Mouse (Mus musculus) embryonic facial prominence, embryonic 11.5 days (tissue): ENCODE data around the gene Fam186a. TPM values are rescaled to one million over a fixed set of nuclear protein-coding genes. Genes with fewer than 3 reads are reported as not detected.
A peak's percentile ranks its signal among the peaks of the same experiment; 100 is the strongest.
"Not testable (repeated sequence)": the region's sequence is repeated elsewhere in the genome, so short reads cannot be mapped to it uniquely, and the experiment has no call there.

Source experiments
- ATAC-seq: fragments of 200-750 bp; cut with Nextera tagmentation; replicated peaks from 2 replicates; pipeline ENCODE4 v1.8.0; 2017; ENCODE audit warnings: low read depth; ENCODE audit not compliant: insufficient number of reproducible peaks, low FRiP score, low TSS enrichment
- DNase-seq: peaks from one replicate; pipeline ENCODE4 v3.0.0-alpha.2; 2015; ENCODE audit warnings: low spot score
- H3K27ac ChIP-seq: fragments of 300-500 bp; sonication (generic); replicated peaks from 2 replicates; pipeline ENCODE4 v1.5.1; 2014; ENCODE audit warnings: mild to moderate bottlenecking, low read depth, low read length, control low read depth
- H3K27me3 ChIP-seq: fragments of 300-500 bp; sonication (generic); 2 replicates; pipeline ENCODE4 v1.6.1; 2014; ENCODE audit warnings: mild to moderate bottlenecking, low read length, moderate library complexity, mixed read lengths; ENCODE audit not compliant: control insufficient read depth, insufficient read depth
- H3K36me3 ChIP-seq: fragments of 300-500 bp; sonication (generic); replicated peaks from 2 replicates; pipeline ENCODE4 v1.6.1; 2014; ENCODE audit warnings: low read depth, mild to moderate bottlenecking, low read length, moderate library complexity, mixed read lengths; ENCODE audit not compliant: control insufficient read depth, insufficient read depth
- H3K4me1 ChIP-seq: fragments of 300-500 bp; sonication (generic); 2 replicates; pipeline ENCODE4 v1.6.1; 2014; ENCODE audit warnings: low read length, mixed read lengths; ENCODE audit not compliant: control insufficient read depth, insufficient read depth
- H3K4me2 ChIP-seq: fragments of 300-500 bp; sonication (generic); 2 replicates; pipeline ENCODE4 v1.6.1; 2014; ENCODE audit warnings: low read depth, mild to moderate bottlenecking, control low read depth, low read length, moderate library complexity
- H3K4me3 ChIP-seq: fragments of 300-500 bp; sonication (generic); 2 replicates; pipeline ENCODE4 v1.5.1; 2014; ENCODE audit warnings: low read depth, low read length, control low read depth
- H3K9ac ChIP-seq: fragments of 300-500 bp; sonication (generic); replicated peaks from 2 replicates; pipeline ENCODE4 v1.6.1; 2014; ENCODE audit warnings: mild to moderate bottlenecking, control low read depth, low read length
- H3K9me3 ChIP-seq: fragments of 300-500 bp; sonication (generic); replicated peaks from 2 replicates; pipeline ENCODE4 v1.6.1; 2016; ENCODE audit warnings: mild to moderate bottlenecking, low read length, inconsistent platforms, mixed read lengths; ENCODE audit not compliant: control insufficient read depth
- WGBS: fragments of 180-500 bp; shearing (Covaris S2); extraction: QIAGEN DNeasy Blood & Tissue Kit; methylation state at CpG from one replicate; pipeline ENCODE4 v1.1.7; 2014; 5-methylcytosine and 5-hydroxymethylcytosine counted together
- polyA plus RNA-seq: library from polyadenylated mRNA; unstranded; fragments of >200 nt; fragmentation: Nextera tagmentation; extraction: Ambion mirVana; gene quantifications from 2 replicates; pipeline ENCODE4 v1.2.1, GENCODE M21; 2014

The Fam186a gene
- polyA plus RNA-seq, 1 experiment from 2014 or later = not detected

DNA sequence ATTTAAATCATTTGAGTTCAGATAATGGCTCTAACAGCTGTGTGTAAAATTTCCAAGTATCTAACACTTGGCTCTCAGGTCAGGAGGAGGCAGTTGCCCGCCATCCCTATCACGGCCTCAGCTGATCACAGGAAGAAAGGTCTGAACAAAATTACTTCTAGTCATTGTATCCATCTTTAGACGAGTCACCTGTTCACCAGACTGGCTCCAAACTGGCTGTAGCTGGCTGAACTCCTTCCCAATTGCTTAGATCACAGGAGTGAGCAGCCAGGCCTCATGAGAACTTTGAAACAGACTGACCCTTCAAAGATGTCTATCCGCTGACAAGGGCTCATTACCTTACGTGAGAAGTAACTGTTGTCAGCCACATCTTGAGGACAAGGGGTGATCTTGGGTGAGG, 63.6 kb downstream of the Fam186a start:
- no peaks in the 10 kb centered on the region for H3K27me3 ChIP-seq
- no peaks in the 10 kb centered on the region for H3K9me3 ChIP-seq
- no peak overlapping the region for H3K4me2 ChIP-seq
- H3K9ac ChIP-seq = no peak overlapping the region
- WGBS = 79% methylated on average over 5 of the region's 5 CpGs
- H3K4me3 ChIP-seq = no peak overlapping the region
- H3K36me3 ChIP-seq = no peaks in the 10 kb centered on the region
- no peaks in the 10 kb centered on the region for H3K4me1 ChIP-seq
- H3K27ac ChIP-seq = no peak overlapping the region
- no peak for DNase-seq
- ATAC-seq = no peak

DNA sequence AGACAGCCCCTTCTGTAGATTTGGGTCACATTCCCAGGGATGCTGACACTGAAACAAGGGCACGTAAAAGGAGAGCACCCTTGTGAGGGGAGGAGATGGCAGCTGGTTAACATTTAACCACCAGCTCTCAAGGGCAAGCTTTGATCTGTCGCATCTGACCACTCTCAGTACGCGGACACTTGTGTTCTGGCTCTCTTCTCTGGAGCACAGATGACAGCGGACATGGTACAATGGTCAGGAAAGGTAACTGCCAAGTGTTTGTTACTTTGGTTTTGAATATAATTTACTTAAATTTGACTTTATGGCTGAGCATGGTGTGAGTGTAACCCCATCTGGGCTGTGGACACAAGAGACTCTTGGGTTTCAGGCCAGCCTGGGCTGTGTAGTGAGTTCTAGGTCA, 64.1 kb downstream of the Fam186a start:
- no peak for DNase-seq
- Histone ChIP-seq H3K9ac (no peak overlapping the region), H3K4me1 (no peaks in the 10 kb centered on the region), H3K36me3 (no peaks in the 10 kb centered on the region), H3K4me3 (no peak overlapping the region), H3K27me3 (no peaks in the 10 kb centered on the region), H3K9me3 (no peaks in the 10 kb centered on the region), H3K4me2 (no peak overlapping the region), H3K27ac (no peak overlapping the region)
- ATAC-seq = no peak
- WGBS = 81% methylated on average over 5 of the region's 5 CpGs

DNA sequence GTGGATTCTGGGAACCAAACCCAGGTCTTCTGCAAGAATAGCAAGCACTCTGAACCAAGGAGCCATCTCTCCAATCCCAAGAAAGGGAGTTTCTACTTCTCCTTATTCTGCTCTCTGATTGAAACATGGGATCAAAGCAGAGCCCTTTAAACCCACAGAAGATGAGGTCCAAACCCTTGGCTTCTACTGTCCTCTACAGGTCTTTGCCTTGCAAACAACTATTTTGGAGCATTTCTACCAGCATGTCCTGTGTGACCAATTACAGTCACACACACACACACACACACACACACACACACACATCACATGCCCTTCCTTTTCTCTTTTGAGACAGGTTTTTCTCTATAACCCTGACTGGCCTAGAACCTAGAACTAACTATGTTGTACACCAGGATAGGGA, 70.2 kb downstream of the Fam186a start:
- Histone ChIP-seq H3K9me3 (no peaks in the 10 kb centered on the region), H3K36me3 (no peaks in the 10 kb centered on the region), H3K9ac (no peak overlapping the region), H3K4me2 (no peak overlapping the region), H3K4me3 (no peak overlapping the region), H3K4me1 (no peaks in the 10 kb centered on the region), H3K27ac (no peak overlapping the region), H3K27me3 (no peaks in the 10 kb centered on the region)
- ATAC-seq = no peak
- DNase-seq = no peak

DNA sequence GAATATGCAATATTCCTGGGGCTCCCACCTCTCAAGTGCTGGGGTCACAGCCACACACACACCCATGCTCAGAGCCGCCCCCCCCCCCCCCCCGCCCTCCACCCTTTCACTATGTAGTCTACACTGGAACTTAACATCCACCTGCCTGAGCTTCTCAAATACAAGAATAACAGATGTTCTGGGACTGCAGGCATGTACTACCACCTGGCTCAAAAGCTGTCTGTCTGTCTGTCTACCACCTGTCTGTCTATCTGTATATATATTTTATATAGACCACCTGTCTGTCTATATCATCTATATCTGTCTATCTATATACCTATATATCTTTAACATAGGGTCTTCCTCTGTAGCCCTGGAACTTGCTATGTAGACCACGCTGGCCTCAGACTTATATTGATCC, 75.5 kb downstream of the Fam186a start:
- H3K4me1 ChIP-seq = no peaks in the 10 kb centered on the region
- H3K9ac ChIP-seq = no peak overlapping the region
- 72% methylated on average over 2 of the region's 3 CpGs for WGBS
- H3K27me3 ChIP-seq = no peaks in the 10 kb centered on the region
- no peak overlapping the region for H3K4me3 ChIP-seq
- H3K27ac ChIP-seq = no peak overlapping the region
- H3K4me2 ChIP-seq = no peak overlapping the region
- ATAC-seq (no peak), DNase-seq (no peak)
- no peaks in the 10 kb centered on the region for H3K9me3 ChIP-seq
- no peaks in the 10 kb centered on the region for H3K36me3 ChIP-seq

DNA sequence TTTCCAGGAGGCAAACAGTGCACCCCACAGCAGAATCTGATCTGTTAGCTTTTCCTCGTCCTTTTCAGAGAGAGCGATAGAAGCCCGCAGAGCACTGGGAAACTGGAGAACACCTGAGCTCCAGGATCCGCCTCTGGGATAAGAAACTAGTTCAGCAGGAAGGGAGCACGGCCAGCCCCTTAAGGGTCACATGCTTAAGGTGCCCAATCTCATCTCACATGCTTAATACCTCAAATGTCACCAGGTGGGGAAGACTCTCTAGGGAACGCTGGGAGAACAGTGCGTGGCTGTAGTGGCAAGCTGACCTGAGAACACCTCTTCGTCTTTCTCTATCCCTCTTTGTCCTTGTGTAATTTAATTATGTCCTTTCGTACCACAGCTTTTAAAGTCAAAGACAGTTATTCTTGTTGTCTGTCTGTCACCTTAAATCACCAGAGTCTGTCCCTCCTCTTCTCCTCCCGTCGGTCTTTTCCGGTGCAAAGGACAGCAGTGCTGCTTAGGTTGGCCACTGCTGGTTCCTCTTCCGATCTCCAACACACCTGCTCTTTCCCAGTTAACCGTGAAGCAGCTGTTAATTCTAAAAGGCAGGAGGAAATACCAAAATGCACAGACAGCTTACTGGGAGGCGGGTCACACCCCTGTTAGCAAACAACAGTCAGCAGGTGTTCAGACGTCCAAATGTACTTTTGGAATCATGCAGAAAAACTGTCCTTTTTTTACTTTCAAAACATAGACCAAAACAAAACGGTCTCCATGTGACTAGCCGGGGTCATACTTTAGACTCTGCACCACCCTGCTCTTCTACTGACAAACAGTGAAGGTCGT, 76.2 kb downstream of the Fam186a start:
- Histone ChIP-seq H3K4me2 (no peak overlapping the region), H3K36me3 (no peaks in the 10 kb centered on the region), H3K27me3 (no peaks in the 10 kb centered on the region), H3K9ac (no peak overlapping the region), H3K9me3 (no peaks in the 10 kb centered on the region), H3K4me3 (no peak overlapping the region), H3K27ac (no peak overlapping the region), H3K4me1 (no peaks in the 10 kb centered on the region)
- ATAC-seq = no peak
- WGBS = 47% methylated on average over 19 of the region's 19 CpGs
- peak; percentile 36 for DNase-seq

DNA sequence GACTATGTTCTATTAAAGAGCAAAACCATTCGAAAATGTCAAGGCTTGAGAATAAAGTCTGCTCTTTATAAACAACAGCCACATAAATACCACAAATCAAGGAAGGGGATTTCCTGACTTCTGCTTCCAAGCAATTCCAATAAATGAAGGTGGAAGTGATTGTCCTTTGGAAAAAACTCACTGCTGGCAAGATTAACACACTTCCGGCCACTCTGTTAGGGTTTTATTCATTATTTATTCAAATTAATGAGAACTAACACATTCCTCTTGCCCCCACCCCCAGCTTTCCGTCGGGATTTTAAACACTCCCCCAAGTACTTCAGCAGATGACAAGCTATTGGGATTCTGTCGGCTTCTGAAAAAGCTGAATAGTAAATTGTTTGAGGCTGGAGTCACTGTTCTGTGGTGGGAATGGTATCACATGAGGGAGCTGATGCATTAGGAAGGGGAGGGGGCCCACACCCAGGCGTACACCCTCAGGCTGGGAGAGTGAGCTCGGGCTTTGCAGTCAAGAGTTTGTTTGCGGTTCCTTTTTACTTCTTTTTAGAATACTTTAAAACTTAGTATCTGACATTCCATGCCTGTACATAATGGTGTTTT, 77.5 kb downstream of the Fam186a start:
- 53% methylated on average over 8 of the region's 8 CpGs for WGBS
- DNase-seq = no peak
- no peak for ATAC-seq

DNA sequence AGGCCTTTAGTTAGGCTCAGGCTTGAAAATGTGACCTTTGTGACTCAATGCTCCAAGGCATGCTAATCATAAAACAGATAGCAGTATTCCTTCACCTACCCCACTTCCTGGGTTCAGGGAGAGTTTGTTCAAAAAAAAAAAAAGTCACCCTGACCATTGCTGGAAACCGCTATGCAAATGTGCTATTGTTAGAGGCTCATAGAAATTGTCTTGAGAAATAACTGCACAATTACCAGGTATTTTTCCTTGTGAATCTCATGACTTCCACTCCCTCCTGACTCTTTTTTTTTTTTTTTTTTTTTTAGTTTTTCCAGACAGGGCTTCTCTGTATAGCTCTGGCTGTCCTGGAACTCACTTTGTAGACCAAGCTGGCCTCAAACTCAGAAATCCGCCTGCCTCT, 79.7 kb downstream of the Fam186a start:
- not testable (repeated sequence) for H3K4me1 ChIP-seq, ATAC-seq, H3K36me3 ChIP-seq, H3K4me2 ChIP-seq, H3K4me3 ChIP-seq, H3K9me3 ChIP-seq, DNase-seq, H3K9ac ChIP-seq, H3K27ac ChIP-seq, H3K27me3 ChIP-seq
- WGBS = 96% methylated on average over 2 of the region's 2 CpGs

More for the DNA sequence above, 77.5 kb downstream of the Fam186a start:
- Histone ChIP-seq H3K4me1 (no peaks in the 10 kb centered on the region), H3K36me3 (no peaks in the 10 kb centered on the region), H3K27ac (no peak overlapping the region), H3K4me2 (no peak overlapping the region), H3K27me3 (no peaks in the 10 kb centered on the region), H3K4me3 (no peak overlapping the region), H3K9ac (no peak overlapping the region), H3K9me3 (no peaks in the 10 kb centered on the region)

DNA sequence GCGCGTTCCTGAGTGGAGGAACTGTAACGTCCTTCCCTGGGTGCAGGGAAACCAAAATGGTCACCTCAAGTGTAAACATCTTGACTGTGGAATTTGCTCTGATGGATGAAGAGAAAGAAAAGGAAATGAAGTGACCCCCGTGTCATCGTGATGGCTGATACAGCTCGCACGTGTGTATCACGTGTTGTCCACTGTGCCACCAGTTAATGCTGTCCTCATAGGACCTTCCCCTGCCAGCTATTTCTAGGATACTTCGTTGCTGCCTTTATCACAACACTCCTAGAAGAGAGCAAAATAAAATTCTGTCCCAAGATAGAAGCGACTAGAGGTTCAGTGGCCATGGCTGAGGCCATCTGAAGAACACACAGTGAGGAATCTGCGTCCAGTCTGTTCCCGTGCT, 82.8 kb downstream of the Fam186a start:
- Histone ChIP-seq H3K9ac (no peak overlapping the region), H3K9me3 (no peaks in the 10 kb centered on the region), H3K4me3 (no peak overlapping the region), H3K27ac (no peak overlapping the region), H3K27me3 (no peaks in the 10 kb centered on the region), H3K36me3 (no peaks in the 10 kb centered on the region), H3K4me2 (no peak overlapping the region), H3K4me1 (no peaks in the 10 kb centered on the region)
- WGBS = 88% methylated on average over 12 of the region's 12 CpGs
- no peak for ATAC-seq
- no peak for DNase-seq
